Mouse (Mus musculus) embryonic facial prominence, embryonic 11.5 days (tissue): ENCODE data around the gene Arl6ip5. TPM values are rescaled to one million over a fixed set of nuclear protein-coding genes. Genes with fewer than 3 reads are reported as not detected.
"Not testable (repeated sequence)": the region's sequence is repeated elsewhere in the genome, so short reads cannot be mapped to it uniquely, and the experiment has no call there.

Source experiments
- ATAC-seq: fragments of 200-750 bp; cut with Nextera tagmentation; replicated peaks from 2 replicates; pipeline ENCODE4 v1.8.0; 2017; ENCODE audit warnings: low read depth; ENCODE audit not compliant: insufficient number of reproducible peaks, low FRiP score, low TSS enrichment
- DNase-seq: peaks from one replicate; pipeline ENCODE4 v3.0.0-alpha.2; 2015; ENCODE audit warnings: low spot score
- H3K27ac ChIP-seq: fragments of 300-500 bp; sonication (generic); replicated peaks from 2 replicates; pipeline ENCODE4 v1.5.1; 2014; ENCODE audit warnings: mild to moderate bottlenecking, low read depth, low read length, control low read depth
- H3K27me3 ChIP-seq: fragments of 300-500 bp; sonication (generic); 2 replicates; pipeline ENCODE4 v1.6.1; 2014; ENCODE audit warnings: mild to moderate bottlenecking, low read length, moderate library complexity, mixed read lengths; ENCODE audit not compliant: control insufficient read depth, insufficient read depth
- H3K36me3 ChIP-seq: fragments of 300-500 bp; sonication (generic); replicated peaks from 2 replicates; pipeline ENCODE4 v1.6.1; 2014; ENCODE audit warnings: low read depth, mild to moderate bottlenecking, low read length, moderate library complexity, mixed read lengths; ENCODE audit not compliant: control insufficient read depth, insufficient read depth
- H3K4me1 ChIP-seq: fragments of 300-500 bp; sonication (generic); 2 replicates; pipeline ENCODE4 v1.6.1; 2014; ENCODE audit warnings: low read length, mixed read lengths; ENCODE audit not compliant: control insufficient read depth, insufficient read depth
- H3K4me2 ChIP-seq: fragments of 300-500 bp; sonication (generic); 2 replicates; pipeline ENCODE4 v1.6.1; 2014; ENCODE audit warnings: low read depth, mild to moderate bottlenecking, control low read depth, low read length, moderate library complexity
- H3K4me3 ChIP-seq: fragments of 300-500 bp; sonication (generic); 2 replicates; pipeline ENCODE4 v1.5.1; 2014; ENCODE audit warnings: low read depth, low read length, control low read depth
- H3K9ac ChIP-seq: fragments of 300-500 bp; sonication (generic); replicated peaks from 2 replicates; pipeline ENCODE4 v1.6.1; 2014; ENCODE audit warnings: mild to moderate bottlenecking, control low read depth, low read length
- H3K9me3 ChIP-seq: fragments of 300-500 bp; sonication (generic); replicated peaks from 2 replicates; pipeline ENCODE4 v1.6.1; 2016; ENCODE audit warnings: mild to moderate bottlenecking, low read length, inconsistent platforms, mixed read lengths; ENCODE audit not compliant: control insufficient read depth
- WGBS: fragments of 180-500 bp; shearing (Covaris S2); extraction: QIAGEN DNeasy Blood & Tissue Kit; methylation state at CpG from one replicate; pipeline ENCODE4 v1.1.7; 2014; 5-methylcytosine and 5-hydroxymethylcytosine counted together
- polyA plus RNA-seq: library from polyadenylated mRNA; unstranded; fragments of >200 nt; fragmentation: Nextera tagmentation; extraction: Ambion mirVana; gene quantifications from 2 replicates; pipeline ENCODE4 v1.2.1, GENCODE M21; 2014

The Arl6ip5 gene
- polyA plus RNA-seq, 1 experiment from 2014 or later, result 33.4 TPM

DNA sequence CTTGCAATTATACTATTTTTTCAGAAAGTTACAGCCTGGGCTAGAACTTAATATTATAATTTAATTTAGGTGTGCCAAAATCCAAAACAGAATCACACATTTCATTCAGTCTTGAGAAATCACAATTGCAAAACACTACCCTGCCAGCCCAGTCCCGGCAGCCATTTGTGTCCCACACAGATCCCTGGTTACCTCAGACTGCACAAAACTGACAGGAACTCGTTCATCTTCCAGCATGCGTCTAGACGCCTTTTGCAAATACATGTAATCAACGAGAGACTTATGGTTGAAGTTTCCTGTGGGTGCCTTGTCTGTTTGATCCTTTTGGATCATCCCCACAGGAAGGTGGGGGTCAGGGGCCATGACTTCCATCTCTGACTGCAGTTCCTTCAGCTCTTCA is 41.6 kb downstream of the Arl6ip5 start:
- H3K9ac ChIP-seq, result no peak overlapping the region
- no peak overlapping the region for H3K27ac ChIP-seq
- no peaks in the 10 kb centered on the region for H3K27me3 ChIP-seq
- H3K36me3 ChIP-seq, result no peaks in the 10 kb centered on the region
- H3K4me1 ChIP-seq, result no peaks in the 10 kb centered on the region
- H3K4me2 ChIP-seq, result no peak overlapping the region
- H3K9me3 ChIP-seq, result no peaks in the 10 kb centered on the region
- no peak for DNase-seq
- ATAC-seq, result no peak
- H3K4me3 ChIP-seq, result no peak overlapping the region
- WGBS, result 62% methylated on average over 5 of the region's 5 CpGs

DNA sequence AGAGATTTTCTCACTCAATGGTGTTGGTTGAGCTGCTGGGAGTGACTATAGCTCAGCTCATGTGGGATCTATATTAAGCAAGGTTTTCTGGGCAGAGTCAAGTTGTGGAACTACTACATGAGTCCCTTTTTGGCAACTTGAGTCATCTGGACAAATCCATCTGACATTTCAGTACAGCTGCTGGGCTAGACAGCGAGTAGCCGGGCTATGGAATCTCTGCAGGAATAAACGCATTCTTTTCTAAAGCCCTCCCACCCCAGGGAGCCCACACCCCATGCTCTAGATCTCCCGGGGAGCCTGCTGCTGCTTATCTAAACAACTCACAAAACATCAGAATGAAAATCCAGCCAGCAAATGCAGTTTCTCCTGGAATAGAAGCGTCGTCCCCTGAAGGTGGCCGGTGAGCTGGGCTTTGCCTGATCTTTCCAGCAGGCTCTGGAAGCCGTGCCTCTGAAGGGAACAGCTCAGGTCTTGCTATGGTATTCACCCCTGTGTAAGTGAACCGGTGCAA is 42.3 kb downstream of the Arl6ip5 start, which contains the start of gene Lmod3:
Lmod3 (minus strand) TSS at position 49 of the 511 bp plus-strand sequence.
- no peaks in the 10 kb centered on the region for H3K4me1 ChIP-seq
- no peaks in the 10 kb centered on the region for H3K27me3 ChIP-seq
- H3K9me3 ChIP-seq, result no peaks in the 10 kb centered on the region
- no peak for ATAC-seq
- 30% methylated on average over 9 of the region's 9 CpGs for WGBS
- H3K4me3 ChIP-seq, result no peak within 1 kb of the TSS
- H3K9ac ChIP-seq, result no peak within 1 kb of the TSS
- no peak within 1 kb of the TSS for H3K4me2 ChIP-seq
- DNase-seq, result no peak
- no peaks in the 10 kb centered on the region for H3K36me3 ChIP-seq
- H3K27ac ChIP-seq, result no peak within 1 kb of the TSS

DNA sequence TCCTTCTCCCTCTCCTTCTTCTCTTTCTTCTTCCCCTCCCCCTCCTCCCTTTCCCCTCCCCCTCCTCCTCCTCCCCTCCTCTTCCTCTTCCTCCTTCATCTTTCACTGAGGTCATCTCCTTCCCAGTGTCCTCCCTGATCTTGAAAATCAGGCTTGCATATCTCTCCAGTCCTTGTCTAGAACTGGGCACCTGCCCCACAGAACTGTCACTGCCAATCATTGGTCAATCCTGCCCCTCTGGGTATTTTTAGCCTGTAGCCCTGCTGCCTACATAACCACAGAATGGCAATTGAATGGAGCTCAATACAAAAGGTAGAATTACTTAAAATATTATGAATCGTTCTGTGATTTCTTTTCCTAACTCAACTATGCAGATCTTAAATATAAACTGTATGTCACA is 48.0 kb downstream of the Arl6ip5 start:
- Histone ChIP-seq H3K36me3 (no peaks in the 10 kb centered on the region), H3K4me2 (no peak overlapping the region), H3K27me3 (no peaks in the 10 kb centered on the region), H3K4me3 (no peak overlapping the region), H3K4me1 (no peaks in the 10 kb centered on the region), H3K9ac (no peak overlapping the region), H3K27ac (no peak overlapping the region), H3K9me3 (no peaks in the 10 kb centered on the region)
- DNase-seq (no peak), ATAC-seq (no peak)
- WGBS, result 97% methylated on average over 1 of the region's 1 CpGs

DNA sequence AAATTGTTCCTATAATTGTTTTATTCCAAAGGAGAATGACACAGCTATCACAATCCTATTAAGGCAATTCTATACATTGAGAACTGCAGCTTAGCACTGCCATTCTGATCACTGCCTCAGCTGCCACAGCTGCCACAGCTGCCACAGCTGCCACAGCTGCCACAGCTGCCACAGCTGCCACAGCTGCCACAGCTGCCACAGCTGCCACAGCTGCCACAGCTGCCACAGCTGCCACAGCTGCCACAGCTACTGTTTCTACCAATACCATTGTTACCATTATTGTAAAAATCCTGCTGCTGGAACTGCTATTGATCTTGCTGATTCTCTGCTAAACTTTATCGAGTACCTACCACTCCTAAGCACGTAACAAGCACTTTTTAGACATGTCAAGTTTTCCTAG is 49.4 kb downstream of the Arl6ip5 start:
- not testable (repeated sequence) for H3K4me3 ChIP-seq, H3K27me3 ChIP-seq, H3K4me1 ChIP-seq, H3K36me3 ChIP-seq, H3K9me3 ChIP-seq, H3K9ac ChIP-seq, DNase-seq, H3K4me2 ChIP-seq, ATAC-seq, H3K27ac ChIP-seq
- WGBS, result 93% methylated on average over 2 of the region's 2 CpGs

DNA sequence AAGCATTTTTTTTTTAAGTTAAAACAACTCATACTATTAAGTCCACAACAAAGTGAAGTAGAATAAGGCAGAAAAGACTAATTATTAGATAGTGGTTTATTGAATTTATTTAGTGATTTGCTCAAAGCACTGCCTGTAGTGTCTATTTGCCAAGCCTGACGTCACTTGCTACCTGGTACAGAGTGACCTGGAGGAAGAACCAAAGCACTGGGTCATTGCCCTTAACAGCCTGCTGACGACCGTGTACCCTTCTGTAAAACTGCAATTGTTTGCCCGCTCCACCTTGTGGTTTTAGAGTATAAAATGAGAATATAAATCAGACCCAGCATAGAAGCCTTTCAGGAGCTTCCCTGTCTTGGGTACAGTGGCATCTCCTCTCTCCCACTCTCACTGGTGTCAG is 51.7 kb downstream of the Arl6ip5 start:
- no peaks in the 10 kb centered on the region for H3K9me3 ChIP-seq
- H3K27me3 ChIP-seq, result no peaks in the 10 kb centered on the region
- no peak overlapping the region for H3K9ac ChIP-seq
- ATAC-seq (no peak), DNase-seq (no peak)
- H3K36me3 ChIP-seq, result no peaks in the 10 kb centered on the region
- 69% methylated on average over 4 of the region's 4 CpGs for WGBS
- H3K4me3 ChIP-seq, result no peak overlapping the region
- no peak overlapping the region for H3K27ac ChIP-seq
- no peaks in the 10 kb centered on the region for H3K4me1 ChIP-seq
- H3K4me2 ChIP-seq, result no peak overlapping the region

DNA sequence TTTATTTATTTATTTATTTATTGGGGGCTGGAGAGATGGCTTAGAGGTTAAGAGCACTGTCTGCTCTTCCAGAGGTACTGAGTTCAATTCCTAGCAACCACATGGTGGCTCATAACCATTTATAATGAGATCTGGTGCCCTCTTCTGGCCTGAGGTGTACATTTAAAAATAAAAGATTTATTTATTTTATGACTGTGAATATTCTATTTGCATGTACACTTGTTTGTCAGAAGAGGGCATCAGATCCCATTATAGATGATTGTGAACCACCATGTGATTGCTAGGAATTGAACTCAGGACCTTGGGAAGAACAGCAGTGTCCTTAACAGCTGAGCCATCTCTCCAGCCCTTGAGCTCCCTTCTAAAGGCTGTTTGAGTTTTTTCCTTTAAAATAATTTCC is 53.3 kb downstream of the Arl6ip5 start:
- not testable (repeated sequence) for H3K4me2 ChIP-seq, ATAC-seq, H3K27me3 ChIP-seq, H3K9ac ChIP-seq, H3K27ac ChIP-seq, H3K36me3 ChIP-seq, DNase-seq, H3K4me3 ChIP-seq, H3K4me1 ChIP-seq, H3K9me3 ChIP-seq

DNA sequence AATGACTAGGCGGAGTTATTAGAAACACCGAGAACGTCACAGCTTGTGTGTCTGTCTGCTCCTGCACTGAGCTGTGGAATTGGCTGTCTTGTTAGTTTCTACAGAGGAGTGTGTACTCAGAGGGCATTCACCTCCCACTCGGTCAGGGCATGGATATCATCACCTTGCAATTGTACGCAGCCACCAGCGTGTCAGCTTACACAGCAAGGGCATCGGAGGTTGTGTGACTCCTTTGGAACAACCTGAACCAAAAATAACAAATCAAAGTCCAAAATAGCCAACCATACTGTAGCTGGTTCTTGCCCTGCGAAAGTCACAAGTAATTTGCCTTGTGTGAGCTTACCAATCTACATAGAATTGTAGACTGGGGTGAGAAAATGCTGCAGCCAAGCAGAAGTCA is 54.8 kb downstream of the Arl6ip5 start:
- 70% methylated on average over 8 of the region's 8 CpGs for WGBS
- DNase-seq (no peak), ATAC-seq (no peak)
- H3K9me3 ChIP-seq, result no peaks in the 10 kb centered on the region
- H3K9ac ChIP-seq, result no peak overlapping the region
- no peaks in the 10 kb centered on the region for H3K36me3 ChIP-seq
- H3K4me1 ChIP-seq, result no peaks in the 10 kb centered on the region
- no peak overlapping the region for H3K27ac ChIP-seq
- no peaks in the 10 kb centered on the region for H3K27me3 ChIP-seq
- no peak overlapping the region for H3K4me3 ChIP-seq
- no peak overlapping the region for H3K4me2 ChIP-seq

DNA sequence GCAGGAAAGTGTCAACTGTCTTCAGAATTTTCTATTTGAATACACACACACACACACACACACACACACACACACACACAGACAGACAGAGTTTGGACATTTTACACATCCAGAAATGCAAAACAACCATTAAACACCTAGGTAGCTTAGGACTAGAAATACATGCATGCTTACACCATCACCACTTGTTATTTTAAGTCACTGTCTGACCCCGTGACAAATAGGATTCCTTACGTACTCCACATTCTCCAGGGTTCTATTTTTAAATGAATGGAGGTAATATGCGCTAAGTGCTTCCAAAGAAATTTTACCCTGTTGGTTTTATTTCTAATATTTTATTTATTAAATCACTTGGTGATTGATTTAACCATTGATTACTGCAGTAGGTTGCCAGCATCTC is 55.2 kb downstream of the Arl6ip5 start:
- no peaks in the 10 kb centered on the region for H3K9me3 ChIP-seq
- 79% methylated on average over 3 of the region's 3 CpGs for WGBS
- H3K27ac ChIP-seq, result no peak overlapping the region
- no peak for DNase-seq
- no peaks in the 10 kb centered on the region for H3K36me3 ChIP-seq
- no peak overlapping the region for H3K4me3 ChIP-seq
- H3K27me3 ChIP-seq, result no peaks in the 10 kb centered on the region
- H3K4me1 ChIP-seq, result no peaks in the 10 kb centered on the region
- no peak overlapping the region for H3K4me2 ChIP-seq
- ATAC-seq, result no peak
- H3K9ac ChIP-seq, result no peak overlapping the region
